Mouse (Mus musculus) CD8-positive naive resting alpha-beta T cell, adult 2 months (primary cell): ENCODE measurements around the gene Slc5a3.
"Not testable (repeated sequence)": the region's sequence is repeated elsewhere in the genome, so short reads cannot be mapped to it uniquely, and the experiment has no call there.

Experiments used
- DNase-seq, 2 experiments: peaks; one replicate each; pipeline ENCODE4 v3.0.0; 2022; ENCODE audit warnings: low read depth in 2 of 2, low spot score in 2 of 2

The Slc5a3 gene

DNA sequence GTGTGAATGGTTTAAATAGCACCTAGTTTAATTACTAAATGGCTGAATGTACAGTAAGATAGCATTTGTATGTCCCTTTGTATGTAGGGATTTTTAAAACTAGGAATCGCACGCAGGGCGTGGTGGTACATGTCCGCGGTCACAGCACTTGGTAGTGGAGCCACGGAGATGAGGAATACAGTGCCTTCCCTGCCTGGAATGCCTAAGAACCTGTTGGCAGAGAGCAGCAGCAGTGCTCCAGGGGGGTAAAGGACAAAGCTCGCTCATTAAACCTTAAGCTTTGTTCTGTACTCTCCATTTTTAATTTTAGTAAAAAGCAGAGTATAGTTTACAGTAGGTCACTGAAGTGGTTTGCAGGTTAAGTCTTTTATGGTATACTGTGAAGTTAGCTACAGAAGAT is 3.5 kb downstream of the Slc5a3 start:
- no peak for DNase-seq

DNA sequence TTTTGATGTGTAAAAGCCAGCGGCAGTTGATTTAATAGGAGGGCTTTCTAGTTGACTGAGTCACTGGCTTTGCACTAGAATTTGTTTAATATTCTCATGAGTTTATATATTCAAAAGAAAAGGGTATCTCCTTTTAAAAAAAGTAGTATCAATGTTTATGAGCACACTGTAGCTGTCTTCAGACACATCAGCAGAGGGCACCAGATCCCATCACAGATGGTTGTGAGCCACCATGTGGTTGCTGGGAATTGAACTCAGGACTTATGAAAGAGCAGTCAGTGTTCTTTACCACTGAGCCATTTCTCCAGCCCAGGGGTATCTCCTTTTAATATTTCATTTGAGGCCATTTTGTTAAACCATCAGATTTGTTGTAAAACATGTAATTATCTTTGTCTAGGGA is 4.7 kb downstream of the Slc5a3 start:
- no peak for DNase-seq

DNA sequence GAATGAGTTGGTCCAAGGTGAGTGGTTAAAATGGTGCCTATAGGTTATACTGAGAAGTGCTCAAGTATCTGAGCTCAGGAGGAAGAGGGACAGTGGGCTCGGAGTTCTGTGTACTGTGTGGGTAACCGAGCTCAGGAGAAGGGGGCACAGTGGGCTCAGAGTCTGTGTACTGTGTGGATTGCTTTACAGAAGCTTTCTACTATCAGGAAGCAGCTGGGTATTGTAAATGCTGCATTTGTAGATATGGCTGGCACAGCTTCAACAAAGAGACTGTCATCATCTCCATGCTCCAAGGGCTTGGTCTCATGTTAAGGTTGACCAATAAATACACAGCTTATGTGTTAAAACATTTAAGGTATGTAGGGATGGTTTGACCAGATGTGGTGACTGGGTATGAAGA is 6.7 kb downstream of the Slc5a3 start:
- no peak for DNase-seq

DNA sequence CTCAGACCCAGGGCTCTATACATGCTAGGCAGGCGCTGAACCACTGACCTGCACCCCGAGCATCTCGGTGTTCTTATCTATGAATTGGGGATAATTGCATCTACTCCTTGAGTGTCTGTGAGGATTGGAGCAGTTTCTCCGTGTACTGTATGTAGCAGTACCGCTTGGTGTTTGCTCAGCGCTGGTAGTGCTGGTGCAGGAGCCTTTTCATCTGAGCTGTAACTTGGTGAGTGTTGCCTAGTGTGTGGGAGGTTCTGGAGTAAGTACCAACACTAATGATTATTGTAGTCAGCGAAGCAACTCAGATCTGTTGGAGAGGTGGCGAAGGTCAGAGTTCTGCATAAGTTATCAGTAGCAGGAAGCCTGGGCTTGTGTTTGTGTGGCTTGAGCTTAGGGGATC is 12.2 kb downstream of the Slc5a3 start:
- no peak for DNase-seq

DNA sequence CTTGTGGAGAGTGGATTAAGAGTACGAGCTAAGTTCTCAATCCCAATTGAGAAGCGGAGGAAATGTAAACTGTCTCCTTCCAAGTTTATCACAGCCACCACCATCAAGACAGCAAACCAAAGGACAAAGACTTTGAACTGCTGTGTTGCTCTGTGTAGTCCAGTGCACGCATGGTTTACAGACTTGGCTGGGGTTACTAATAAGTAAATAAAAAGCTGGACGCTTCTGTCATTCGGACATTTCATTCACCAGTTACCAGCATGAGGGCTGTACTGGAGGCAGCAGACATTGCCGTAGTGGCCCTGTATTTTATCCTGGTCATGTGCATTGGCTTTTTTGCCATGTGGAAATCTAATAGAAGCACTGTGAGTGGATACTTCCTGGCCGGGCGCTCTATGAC is 18.7 kb downstream of the Slc5a3 start:
- no peak for DNase-seq

DNA sequence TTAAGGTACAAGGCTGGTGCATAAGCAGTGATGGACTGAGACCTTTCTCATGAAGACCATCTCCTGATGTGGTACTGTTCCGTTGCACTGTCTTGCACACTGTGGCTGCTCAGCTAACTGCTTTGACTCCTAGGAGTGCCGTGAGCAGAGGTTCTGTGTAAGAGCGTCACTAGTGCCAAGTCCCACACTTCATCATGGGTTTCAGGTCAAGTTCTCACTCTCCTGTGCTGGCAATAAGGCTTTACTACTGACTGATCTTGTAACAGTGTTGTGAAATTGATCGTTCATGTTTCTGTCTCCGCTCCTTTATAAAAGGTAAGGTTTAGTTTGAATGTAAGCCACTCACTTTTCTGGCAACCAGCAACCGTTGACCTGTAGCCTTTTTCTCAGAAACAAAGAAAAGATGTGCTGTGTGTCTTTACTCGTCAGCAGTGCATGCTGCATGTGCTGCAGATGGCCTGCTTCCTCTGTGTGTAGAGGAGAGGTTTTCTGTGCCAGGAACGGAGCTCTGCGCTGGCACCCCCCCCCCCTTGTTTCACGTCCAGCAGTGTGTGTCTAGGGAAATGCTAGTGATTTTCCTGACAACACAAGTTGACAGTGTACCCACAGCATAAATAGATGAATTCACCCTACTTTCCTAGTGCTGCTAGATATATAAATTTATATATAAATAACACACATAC is 25.8 kb downstream of the Slc5a3 start:
- DNase-seq: no peak

DNA sequence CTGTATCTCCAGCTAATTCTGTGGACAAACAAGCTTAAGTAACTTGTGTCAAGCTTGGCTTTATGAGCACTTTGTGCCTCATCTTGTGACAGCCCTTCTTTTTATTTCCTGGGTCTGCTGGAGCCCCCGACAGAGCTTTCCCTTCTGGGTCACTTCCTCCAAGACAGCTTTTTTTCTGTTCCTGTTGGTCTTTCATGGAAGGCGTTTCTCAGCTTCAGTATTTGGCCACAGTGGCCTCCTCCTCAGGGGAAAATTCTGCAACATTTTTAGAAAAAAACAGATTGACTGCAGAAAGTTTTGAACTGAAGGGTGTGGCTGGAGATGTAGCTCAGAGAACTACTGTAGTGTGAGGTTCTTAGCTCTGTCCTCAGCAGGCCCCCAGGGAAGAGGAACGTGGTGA is 31.1 kb downstream of the Slc5a3 start:
- DNase-seq: no peak

DNA sequence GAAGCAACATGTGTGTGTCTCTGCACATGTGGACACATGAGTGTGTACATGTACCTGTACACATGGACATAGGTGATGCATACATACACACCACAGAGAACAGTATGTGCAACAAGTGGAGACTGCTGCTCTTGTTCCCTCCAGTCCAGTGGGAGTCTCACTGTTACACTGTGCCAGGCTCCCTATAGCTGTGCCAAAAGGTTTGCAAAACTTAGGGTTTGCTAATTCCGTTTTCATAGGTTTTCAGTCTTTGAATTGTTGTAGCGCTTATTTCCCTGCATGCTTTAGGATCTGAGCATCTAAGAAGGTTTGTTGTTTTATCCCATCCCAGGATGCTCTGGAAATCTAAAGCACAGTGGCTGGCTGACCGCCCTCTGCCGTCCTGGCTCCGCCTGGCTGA is 33.8 kb downstream of the Slc5a3 start:
- DNase-seq: no peak

DNA sequence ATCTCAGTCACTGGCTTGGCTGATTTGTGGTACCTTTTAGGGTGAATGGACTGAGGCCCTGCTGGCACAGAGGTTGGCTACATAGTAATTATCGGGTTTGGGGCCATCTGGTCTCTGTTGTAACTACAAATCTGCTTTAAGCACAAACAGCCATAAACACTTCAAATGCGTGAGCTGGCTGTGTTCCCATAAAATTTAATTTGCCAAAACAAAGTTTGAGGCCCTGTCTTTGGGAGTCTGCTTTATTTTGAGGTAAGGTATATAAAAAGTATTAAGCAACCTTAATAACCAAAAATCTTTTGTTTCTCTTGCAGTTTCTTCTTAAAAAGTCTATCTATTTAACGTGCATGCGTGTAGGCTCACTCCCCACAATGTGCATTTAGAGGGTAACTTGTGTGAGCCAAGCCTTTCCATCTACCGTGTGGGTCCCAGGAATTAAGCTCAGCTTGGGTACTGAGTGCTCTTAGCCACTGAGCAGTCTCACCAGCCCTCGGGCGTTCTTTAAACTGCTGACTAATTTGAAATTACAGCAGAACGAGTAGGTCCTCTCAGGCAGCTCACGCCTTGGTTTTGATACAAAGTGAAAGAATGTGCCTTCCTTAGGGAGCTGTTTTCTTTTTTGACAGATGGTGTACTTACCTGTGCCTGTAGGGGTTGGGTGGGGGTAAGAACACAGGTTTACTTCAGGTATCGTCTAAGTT is 40.4 kb downstream of the Slc5a3 start:
- DNase-seq: no peak

DNA sequence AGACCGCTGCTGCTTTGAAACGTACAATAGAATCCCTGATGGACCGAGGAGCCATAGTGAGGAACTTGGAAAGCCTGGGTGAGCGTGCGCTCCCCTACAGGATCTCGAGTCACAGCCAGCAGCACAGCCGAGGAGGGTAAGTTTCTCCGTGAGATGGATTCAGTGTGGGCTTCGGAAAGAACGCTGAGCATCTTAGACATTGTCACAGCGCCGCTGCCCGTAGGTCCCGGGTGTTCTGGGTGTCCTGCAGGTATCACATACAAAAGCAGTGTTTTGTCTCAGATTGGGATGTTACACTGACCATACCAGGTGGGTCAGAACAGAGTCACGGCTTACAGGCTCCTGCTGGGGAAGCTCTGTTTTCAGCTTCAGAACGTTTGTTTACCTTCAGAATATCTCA is 41.5 kb downstream of the Slc5a3 start:
- no peak for DNase-seq

DNA sequence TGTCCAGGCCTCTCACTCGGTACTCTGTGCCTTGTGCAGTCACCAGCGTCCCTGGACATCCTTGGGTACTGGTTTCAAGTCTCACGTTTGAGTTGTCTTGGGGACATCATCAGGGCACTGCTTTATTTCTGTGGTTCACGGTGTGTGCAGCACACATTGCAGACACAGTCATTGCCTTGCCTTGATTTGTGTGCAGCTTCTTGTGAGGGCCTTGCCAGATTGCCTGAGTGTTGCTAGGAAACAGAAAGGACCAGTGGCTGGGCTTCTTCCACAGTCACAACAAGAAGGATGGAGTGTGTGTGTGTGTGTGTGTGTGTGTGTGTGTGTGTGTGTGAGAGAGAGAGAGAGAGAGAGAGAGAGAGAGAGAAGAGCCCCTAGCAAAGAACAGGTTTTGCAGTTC is 42.0 kb downstream of the Slc5a3 start:
- DNase-seq: no peak

DNA sequence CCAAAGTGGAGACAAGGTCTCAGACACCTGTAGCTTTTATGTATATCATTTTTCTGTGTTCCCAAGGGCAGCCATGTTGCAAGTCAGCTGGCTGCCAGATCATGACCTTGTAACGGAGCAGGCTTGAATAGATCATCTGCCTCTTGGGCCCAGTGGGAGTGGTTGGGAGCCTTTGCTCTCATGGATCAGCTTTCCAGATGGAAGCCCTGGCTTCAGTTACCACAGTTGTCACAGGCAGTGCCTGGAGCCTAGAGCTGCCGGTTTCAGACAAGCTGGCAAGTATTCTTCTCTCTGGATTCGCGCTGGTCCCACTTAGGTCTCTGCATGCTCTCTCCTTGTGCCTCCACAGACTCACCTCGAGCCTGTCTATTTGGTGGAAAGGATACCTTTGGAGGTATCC is 44.0 kb downstream of the Slc5a3 start:
- DNase-seq: no peak

DNA sequence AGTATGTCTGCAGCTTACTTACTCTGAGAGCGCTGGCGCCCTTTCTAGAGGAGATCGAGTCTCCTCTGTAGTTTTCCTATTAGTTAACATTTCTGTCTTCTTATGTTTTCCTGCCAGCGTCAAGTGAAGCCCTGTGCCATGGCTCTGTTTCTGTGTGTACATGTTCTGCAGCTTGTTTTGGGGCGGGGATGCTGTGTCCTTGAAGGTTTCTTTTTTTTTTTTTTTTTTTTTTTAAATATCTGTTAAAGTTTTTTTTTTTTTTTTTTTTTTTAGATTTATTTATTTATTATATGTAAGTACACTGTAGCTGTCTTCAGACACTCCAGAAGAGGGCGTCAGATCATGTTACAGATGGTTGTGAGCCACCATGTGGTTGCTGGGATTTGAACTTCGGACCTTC is 44.8 kb downstream of the Slc5a3 start:
- not testable (repeated sequence) for DNase-seq

DNA sequence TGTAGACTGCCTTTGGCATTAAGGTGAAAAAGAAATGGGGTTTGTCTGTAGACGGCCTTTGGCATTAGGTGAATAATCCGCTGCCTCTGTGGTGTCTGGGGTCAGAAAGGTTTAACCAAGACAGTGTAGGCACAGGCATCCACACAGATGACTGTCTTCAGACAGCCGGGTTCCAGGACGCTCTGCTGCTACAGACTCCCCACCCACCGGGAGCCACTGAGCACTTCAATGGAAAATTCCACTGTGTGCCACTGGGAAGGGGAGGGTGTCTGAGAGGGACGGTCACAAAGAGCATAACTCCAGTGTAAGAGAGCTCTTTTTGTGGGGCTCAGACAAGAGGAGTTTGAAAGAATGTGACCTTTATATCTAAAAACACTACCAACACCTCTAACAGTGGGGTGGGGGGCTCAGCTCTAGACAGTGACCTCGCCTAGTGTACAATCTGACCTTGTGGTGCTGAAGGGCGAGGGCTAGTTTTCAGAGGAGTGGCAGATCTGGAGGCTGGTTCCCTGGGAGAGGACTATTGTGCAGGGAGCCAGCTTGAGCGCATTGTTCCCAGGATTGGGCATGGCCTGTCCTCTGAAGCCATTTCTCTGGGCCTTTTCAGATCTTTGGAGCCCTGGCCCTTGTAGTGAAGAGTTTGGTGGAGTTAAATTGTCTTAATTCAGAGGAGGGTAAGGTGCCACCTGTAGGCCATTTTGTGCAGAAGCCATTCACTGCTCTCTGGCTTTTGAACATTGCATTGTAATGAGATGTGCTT is 45.6 kb downstream of the Slc5a3 start:
- no peak for DNase-seq

DNA sequence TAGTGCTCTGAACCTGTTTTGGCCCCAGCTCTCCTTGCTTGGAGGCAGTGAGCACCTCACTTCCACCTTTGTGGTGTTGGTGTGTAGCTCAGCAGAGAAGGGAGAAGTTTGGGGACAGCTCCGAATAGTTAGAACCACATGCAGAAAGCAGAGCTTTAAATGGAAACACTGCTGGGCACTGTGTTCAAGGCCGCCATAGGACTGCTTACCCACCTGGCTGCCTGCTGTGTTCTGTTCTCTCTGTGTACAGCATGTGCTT is 46.1 kb downstream of the Slc5a3 start:
- no peak for DNase-seq

DNA sequence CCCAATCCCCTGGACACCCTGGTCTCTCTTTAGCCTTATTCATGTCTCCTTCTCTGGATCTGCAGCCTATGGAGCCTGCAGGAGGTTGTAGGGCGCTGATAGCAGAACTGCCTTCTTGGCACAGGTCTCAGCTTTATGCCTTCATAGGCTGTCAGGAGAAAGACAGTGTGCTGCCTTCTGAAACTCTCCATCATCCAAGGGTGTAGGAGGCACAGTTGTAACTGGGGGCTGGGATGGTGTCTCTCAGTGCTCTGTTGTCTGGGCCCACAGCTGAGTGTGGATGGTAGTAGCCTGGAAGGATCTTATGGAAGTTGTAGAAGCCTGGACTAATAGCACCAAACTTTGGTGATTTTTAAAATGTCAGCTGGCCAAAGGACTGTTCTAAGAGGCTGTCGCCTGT is 46.8 kb downstream of the Slc5a3 start:
- no peak for DNase-seq

DNA sequence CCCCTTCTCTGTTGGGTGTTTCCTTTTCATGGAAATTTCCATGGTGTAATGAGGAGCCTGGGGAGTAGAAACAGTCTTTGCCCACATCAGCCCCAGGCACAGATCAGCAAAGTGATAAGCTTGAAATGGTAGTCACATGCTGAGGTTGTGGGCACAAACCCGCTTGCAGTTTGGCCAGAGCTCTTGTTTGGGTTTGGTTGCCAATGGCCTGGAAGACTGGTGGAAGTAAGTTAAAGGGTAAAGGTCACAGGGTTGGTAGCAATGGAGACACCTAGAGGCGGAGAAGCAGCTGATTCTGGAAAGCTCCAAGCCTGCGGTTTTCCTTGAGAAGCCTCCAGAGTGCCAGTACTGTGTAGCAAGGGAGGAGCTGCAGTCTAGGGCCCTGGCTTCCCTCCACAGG is 47.5 kb downstream of the Slc5a3 start:
- no peak for DNase-seq

DNA sequence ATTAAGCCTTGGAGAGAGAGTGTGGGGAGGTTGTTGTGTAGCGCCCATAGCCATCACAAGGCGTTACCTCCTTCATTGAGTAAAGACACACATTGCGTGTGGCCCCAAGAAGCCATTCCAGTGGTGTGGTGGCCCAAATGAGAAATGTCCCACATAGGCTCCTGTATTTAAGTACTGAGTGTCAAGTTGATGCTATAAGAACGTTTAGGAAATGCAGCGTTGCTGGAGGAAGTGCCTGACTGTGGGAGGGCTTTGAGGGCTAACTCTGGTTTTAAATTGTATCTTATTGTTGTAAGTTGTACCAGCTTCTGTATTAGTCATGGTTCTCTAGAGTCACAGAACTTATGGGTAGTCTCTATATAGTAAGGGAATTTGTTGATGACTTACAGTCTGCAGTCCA is 49.2 kb downstream of the Slc5a3 start:
- no peak for DNase-seq

DNA sequence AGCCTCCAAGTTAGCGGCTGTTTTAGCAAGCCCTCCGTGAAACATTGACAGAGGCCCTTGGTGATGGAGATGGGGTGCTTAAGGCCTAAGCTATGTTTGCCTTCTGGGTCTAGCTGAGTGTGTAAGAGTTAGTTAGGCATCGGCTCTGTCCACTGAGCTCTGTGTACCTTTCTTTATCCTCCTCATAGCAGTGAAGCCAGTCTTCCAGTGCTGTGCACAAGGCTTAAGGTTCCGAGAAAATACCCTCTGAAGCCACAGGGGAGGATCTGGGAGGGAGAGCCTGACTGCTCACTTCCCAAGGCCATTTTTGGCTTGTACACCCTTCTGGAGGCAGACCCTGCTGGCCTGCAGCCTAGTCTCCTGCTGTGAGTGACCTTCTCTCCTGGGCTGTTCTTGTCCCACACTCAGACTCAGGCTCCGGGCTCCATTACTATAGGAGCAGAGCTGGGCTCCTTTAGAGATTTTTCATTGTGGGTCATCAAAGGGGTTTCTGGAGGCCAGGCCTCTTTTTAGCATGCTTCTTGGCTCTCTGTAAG is 56.7 kb downstream of the Slc5a3 start:
- DNase-seq: no peak

DNA sequence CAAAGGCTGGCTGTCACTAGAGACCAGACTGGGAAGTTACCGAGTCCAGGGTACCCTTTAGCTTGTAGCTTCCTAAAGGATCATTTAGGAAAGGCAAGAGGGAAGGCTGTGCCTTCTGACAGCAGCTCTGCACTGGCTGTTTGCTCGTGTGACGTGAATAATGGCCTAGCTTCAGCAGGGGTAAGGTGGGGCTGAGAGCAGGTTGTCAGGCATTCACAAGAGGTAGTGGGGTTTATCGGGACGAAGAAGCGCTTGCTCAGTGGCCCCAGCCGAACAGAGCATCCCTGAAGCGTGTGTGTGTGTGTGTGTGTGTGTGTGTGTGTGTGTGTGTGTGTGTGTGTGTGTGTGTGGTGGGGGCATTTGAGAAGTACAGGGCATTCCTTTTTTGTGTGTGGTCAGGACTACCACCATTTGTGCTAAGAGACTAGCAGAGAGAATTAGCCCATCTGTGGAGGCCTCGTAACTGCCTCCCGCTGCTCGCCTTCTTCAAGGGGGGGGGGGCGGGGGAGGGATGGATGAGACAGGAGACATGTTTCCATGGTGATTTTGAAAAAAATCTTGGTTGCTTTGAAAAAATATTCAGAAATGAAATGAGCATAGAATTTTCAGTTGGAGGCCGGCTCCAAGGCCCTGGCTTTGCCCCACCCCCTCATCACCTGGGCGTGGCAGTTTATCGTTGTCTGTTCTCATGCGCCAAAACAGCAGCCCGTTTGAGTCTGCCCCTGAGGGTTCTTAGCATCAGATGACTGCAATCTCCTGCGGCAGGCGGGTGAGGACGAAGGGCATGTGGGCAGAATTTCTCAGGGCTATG is 57.7 kb downstream of the Slc5a3 start:
- DNase-seq: no peak

DNA sequence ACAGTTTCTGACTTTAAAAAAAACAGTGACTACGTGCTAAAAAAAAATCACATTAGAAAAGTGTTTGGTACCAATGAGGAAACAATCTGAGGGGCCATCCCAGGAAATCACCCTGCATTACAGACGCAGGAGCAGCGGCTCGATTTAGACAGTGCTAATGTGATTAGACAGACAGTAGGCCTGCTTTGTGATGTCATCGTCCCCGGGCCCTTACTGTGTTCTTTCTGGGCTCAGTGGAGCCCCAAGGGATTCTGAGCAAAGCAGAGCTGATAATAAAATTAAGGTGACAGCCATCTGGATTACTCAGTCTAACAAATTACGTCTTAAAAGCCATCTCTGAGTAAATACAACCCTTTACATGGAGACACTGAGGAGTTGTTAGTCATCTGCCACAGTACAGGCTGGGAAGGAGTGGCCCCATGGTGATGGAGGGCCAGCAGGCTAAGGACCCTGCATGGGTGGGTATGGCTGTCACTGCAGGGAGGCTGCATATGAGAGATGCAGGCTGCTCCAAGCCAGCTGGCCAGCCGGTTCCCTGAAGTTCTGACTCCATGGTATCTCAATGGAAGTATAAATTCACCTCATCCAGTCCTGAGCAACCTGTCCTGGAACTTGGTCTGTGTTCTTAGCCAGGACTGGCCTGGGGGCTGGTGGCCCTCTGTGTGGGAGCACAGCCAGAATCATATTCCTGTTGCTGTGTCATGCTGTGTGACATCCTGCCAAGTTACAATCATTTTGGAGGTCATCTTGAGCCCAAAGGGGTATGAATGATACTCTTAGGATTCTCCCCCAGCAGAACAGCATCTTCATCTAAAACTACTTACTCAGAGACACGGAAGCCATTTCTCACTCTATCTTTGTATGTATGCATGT is 59.5 kb downstream of the Slc5a3 start:
- no peak for DNase-seq
